Mouse (Mus musculus) bone marrow, adult 2 months (tissue): ENCODE measurements around the gene Eef1a2.

ENCODE experiments used
- CTCF ChIP-seq: fragments of 200-500 bp; IDR thresholded peaks from 2 replicates; pipeline ENCODE4 v1.5.1; 2011; ENCODE audit warnings: low read length, control low read depth; ENCODE audit not compliant: control insufficient read depth, insufficient read depth
- POLR2A ChIP-seq: fragments of 200-500 bp; IDR thresholded peaks from 2 replicates; pipeline ENCODE4 v1.6.1; 2011; ENCODE audit warnings: low read depth, mild to moderate bottlenecking, control low read depth, low read length, borderline replicate concordance; ENCODE audit not compliant: control insufficient read depth

DNA sequence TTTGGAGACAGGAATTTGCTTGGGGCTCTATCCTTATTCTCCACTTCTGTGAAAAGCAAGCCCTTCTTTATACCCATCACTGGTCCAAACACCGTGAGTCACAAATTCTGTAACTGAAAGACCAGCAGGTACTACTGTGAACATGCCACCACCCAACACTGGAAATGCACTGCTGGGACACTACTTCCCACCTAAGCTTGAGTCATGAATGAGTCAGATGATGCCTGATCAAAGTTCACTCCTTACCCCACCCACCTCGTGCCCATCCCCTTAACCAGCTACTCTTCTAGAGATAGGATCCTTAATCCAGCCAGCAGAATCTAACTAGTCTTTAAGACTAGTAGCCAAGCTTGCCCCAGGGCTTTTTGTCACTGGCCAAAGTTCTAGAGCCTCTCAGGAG lies 56.7 kb downstream of the Eef1a2 start:
- TF ChIP-seq POLR2A: no peak
- TF ChIP-seq CTCF: no peak
